Mouse (Mus musculus): ENCODE measurements around the gene Dcaf5.

Gene Dcaf5

GRCm38 (mm10) chr12:80404139-80404538 is 32.3 kb downstream of the Dcaf5 start:
- DNase-seq: no peak

- DNase-seq: no peak
Measured at GRCm38 (mm10) chr12:80399147-80399546, 37.3 kb downstream of the Dcaf5 start.

- DNase-seq: no peak
Measured at GRCm38 (mm10) chr12:80396397-80396796, 40.0 kb downstream of the Dcaf5 start.

GRCm38 (mm10) chr12:80395270-80395669 is 41.1 kb downstream of the Dcaf5 start:
- DNase-seq: no peak

GRCm38 (mm10) chr12:80394045-80394444 is 42.4 kb downstream of the Dcaf5 start:
- DNase-seq: peak; percentile 51

GRCm38 (mm10) chr12:80389448-80389847 is 47.0 kb downstream of the Dcaf5 start:
- no peak for DNase-seq

GRCm38 (mm10) chr12:80387326-80387725 is 49.1 kb downstream of the Dcaf5 start:
- no peak for DNase-seq

- DNase-seq: no peak
Measured at GRCm38 (mm10) chr12:80385361-80385760, 51.0 kb downstream of the Dcaf5 start.

GRCm38 (mm10) chr12:80383478-80383877 is 52.9 kb downstream of the Dcaf5 start:
- no peak for DNase-seq

- DNase-seq: no peak
Measured at GRCm38 (mm10) chr12:80382794-80383193, 53.6 kb downstream of the Dcaf5 start.

- peak; percentile 34 for DNase-seq
Measured at GRCm38 (mm10) chr12:80379831-80380457, 56.5 kb downstream of the Dcaf5 start.

GRCm38 (mm10) chr12:80379393-80379792 is 57.0 kb downstream of the Dcaf5 start:
- DNase-seq: peak; percentile 53

GRCm38 (mm10) chr12:80377604-80378003 is 58.8 kb downstream of the Dcaf5 start:
- no peak for DNase-seq

- DNase-seq: no peak
Measured at GRCm38 (mm10) chr12:80375721-80376120, 60.7 kb downstream of the Dcaf5 start.

GRCm38 (mm10) chr12:80374736-80375135 is 61.7 kb downstream of the Dcaf5 start:
- DNase-seq: no peak

- peak; percentile 44 for DNase-seq
Measured at GRCm38 (mm10) chr12:80372946-80373345, 63.5 kb downstream of the Dcaf5 start.

- no peak for DNase-seq
Measured at GRCm38 (mm10) chr12:80367227-80367626, 69.2 kb downstream of the Dcaf5 start.

- peak; percentile 65 for DNase-seq
Measured at GRCm38 (mm10) chr12:80366004-80366480, 70.4 kb downstream of the Dcaf5 start.

GRCm38 (mm10) chr12:80365345-80365744 is 71.1 kb downstream of the Dcaf5 start:
- DNase-seq: no peak

- DNase-seq: no peak
Measured at GRCm38 (mm10) chr12:80361655-80362054, 74.7 kb downstream of the Dcaf5 start.

- no peak for DNase-seq
Measured at GRCm38 (mm10) chr12:80360321-80360720, 76.1 kb downstream of the Dcaf5 start.

- DNase-seq: peak; percentile 21
Measured at GRCm38 (mm10) chr12:80344777-80345231, 91.6 kb downstream of the Dcaf5 start.

- DNase-seq: no peak
Measured at GRCm38 (mm10) chr12:80340936-80341335, 95.5 kb downstream of the Dcaf5 start.

GRCm38 (mm10) chr12:80334162-80334561 is 102.2 kb downstream of the Dcaf5 start:
- DNase-seq: no peak

- no peak for DNase-seq
Measured at GRCm38 (mm10) chr12:80331634-80332033, 104.8 kb downstream of the Dcaf5 start.
